Mouse (Mus musculus): ENCODE data around the gene Celf5. TPM values are rescaled to one million over a fixed set of nuclear protein-coding genes. Genes with fewer than 3 reads are reported as not detected.

The Celf5 gene
- polyA plus RNA-seq, 1 experiment from 2014 or later: 0.30 TPM

DNA sequence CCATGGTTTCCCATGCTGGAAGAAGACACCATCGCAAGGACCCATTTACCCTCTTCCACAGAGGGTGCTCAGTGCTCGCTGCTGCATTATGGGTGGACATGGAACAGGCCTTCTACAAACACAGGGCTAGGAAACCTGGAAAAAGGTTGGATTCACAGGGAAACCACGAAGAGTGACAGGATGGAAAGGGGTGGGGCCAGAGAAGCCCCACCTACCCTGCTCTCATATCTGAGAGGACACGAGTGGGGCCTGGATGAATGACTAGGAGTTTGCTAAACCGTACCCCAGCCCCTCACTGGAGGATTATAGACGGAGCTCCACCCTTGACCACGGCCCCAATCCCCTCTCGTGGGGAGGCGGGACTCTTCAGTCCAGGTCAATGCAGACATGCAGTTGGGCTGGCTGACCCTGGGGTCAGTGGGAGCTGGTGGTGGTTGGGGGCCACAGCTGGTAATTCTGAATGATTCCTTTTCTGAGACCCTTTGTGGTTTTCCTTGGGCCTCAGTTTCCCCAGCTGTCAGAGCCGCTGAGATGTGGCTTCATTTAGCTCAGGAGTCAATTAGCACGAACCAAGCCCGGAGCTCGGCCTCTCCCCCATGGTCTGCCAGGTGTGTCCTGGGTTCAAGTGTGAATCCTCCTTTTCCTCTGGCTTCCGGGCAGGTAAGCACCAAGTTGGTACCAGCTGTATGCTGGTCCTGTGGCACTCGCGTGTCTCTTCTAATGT is 69.8 kb downstream of the Celf5 start:
- Histone ChIP-seq H3K4me1 (replicated peaks; ENCODE audit: insufficient read depth, low read length) (peaks cover 71% of the 10 kb centered on the region), H3K27ac (peak overlapping the region; percentile 75), H3K27me3 (ENCODE audit: insufficient read depth, low read length) (no peaks in the 10 kb centered on the region), H3K9ac (ENCODE audit: low read depth, low read length) (peak overlapping the region; percentile 18), H3K4me2 (ENCODE audit: low read length) (no peak overlapping the region), H3K36me3 (ENCODE audit: insufficient read depth, low read length) (peaks cover 4% of the 10 kb centered on the region; the same call in 1 of the 2 replicates), H3K4me3 (replicated peaks; ENCODE audit: low read depth, low read length) (no peak overlapping the region), H3K9me3 (replicated peaks; ENCODE audit: low read length) (no peaks in the 10 kb centered on the region)
- WGBS: 80% methylated on average over 16 of the region's 16 CpGs
- no peak for ATAC-seq (replicated peaks; ENCODE audit: low FRiP score, low read depth)
- DNase-seq (ENCODE audit: low spot score): no peak
- no peak for TF ChIP-seq CTCF (IDR thresholded peaks at IDR 0.05; ENCODE audit: low read depth)

- ATAC-seq (replicated peaks; ENCODE audit: low FRiP score, low read depth) (no peak; the same call in 1 of the 2 replicates), DNase-seq (ENCODE audit: low spot score) (peak; percentile 61)
- peaks cover 62% of the 10 kb centered on the region for H3K4me1 ChIP-seq (replicated peaks; ENCODE audit: insufficient read depth, low read length)
- peaks cover 9% of the 10 kb centered on the region for H3K36me3 ChIP-seq (ENCODE audit: insufficient read depth, low read length)
- no peak overlapping the region for H3K4me3 ChIP-seq (replicated peaks; ENCODE audit: low read depth, low read length)
- H3K4me2 ChIP-seq (ENCODE audit: low read length): no peak overlapping the region
- H3K9me3 ChIP-seq (replicated peaks; ENCODE audit: low read length): no peaks in the 10 kb centered on the region
- no peak for TF ChIP-seq CTCF (IDR thresholded peaks at IDR 0.05; ENCODE audit: low read depth)
- H3K27me3 ChIP-seq (ENCODE audit: insufficient read depth, low read length): no peaks in the 10 kb centered on the region
- 47% methylated on average over 18 of the region's 18 CpGs for WGBS
- H3K27ac ChIP-seq: peak overlapping the region; percentile 75
- H3K9ac ChIP-seq (ENCODE audit: low read depth, low read length): peak overlapping the region; percentile 18
These were observed 70.8 kb downstream of the Celf5 start for GRCm38 (mm10) chr10:81411471-81412400.

DNA sequence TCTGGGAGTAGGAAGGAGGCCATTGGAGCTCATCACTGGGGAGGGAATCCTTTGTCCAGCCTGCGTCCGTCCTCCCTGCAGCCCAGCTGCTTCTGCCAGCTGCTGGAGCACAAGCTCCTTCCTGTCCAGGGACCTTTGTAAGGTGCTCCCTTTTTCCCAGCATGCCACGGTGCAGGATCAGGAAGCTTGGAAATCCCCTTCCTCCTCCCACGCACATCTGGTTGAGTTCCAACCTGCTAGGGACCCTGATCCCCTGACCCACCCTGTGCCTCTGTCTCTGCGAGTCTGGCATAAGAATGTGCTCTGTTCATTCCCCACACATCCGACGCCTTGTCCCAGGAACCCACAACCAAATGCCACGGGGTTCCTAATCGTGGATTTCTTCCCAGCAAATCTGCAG is 71.5 kb downstream of the Celf5 start:
- WGBS: 49% methylated on average over 9 of the region's 9 CpGs
- H3K27ac ChIP-seq: peak overlapping the region; percentile 75
- TF ChIP-seq CTCF (IDR thresholded peaks at IDR 0.05; ENCODE audit: low read depth): no peak
- H3K4me2 ChIP-seq (ENCODE audit: low read length): no peak overlapping the region
- no peak for ATAC-seq (replicated peaks; ENCODE audit: low FRiP score, low read depth)
- H3K4me3 ChIP-seq (replicated peaks; ENCODE audit: low read depth, low read length): no peak overlapping the region
- DNase-seq (ENCODE audit: low spot score): peak; percentile 56
- peaks cover 16% of the 10 kb centered on the region for H3K36me3 ChIP-seq (ENCODE audit: insufficient read depth, low read length)
- no peaks in the 10 kb centered on the region for H3K9me3 ChIP-seq (replicated peaks; ENCODE audit: low read length)
- H3K4me1 ChIP-seq (replicated peaks; ENCODE audit: insufficient read depth, low read length): peaks cover 59% of the 10 kb centered on the region
- no peaks in the 10 kb centered on the region for H3K27me3 ChIP-seq (ENCODE audit: insufficient read depth, low read length)
- no peak overlapping the region for H3K9ac ChIP-seq (ENCODE audit: low read depth, low read length)

DNA sequence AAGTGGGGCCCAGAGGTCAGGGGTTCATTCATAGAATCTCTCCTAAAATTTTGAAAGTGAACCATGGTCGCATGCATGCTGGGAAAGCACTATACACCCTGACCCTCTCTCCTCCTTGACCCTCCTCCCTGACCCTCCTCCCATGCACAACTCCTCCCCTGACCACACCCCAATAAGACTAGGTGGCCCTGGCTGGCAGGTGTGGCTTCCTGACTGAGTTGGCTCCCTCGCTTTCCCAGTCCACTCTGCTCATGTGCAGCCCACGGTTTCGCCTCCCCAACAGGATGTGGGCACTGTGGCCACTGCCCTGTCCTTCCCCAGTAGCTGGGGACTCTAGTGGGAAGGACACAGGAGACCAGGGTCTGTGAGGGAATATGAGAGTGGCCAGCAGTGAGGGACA is 72.2 kb downstream of the Celf5 start:
- H3K9ac ChIP-seq (ENCODE audit: low read depth, low read length): no peak overlapping the region
- H3K9me3 ChIP-seq (replicated peaks; ENCODE audit: low read length): no peaks in the 10 kb centered on the region
- WGBS: 51% methylated on average over 4 of the region's 4 CpGs
- TF ChIP-seq CTCF (IDR thresholded peaks at IDR 0.05; ENCODE audit: low read depth): no peak
- DNase-seq (ENCODE audit: low spot score) (no peak), ATAC-seq (replicated peaks; ENCODE audit: low FRiP score, low read depth) (no peak)
- peaks cover 59% of the 10 kb centered on the region for H3K4me1 ChIP-seq (replicated peaks; ENCODE audit: insufficient read depth, low read length)
- no peak overlapping the region for H3K4me3 ChIP-seq (replicated peaks; ENCODE audit: low read depth, low read length)
- H3K4me2 ChIP-seq (ENCODE audit: low read length): no peak overlapping the region
- no peaks in the 10 kb centered on the region for H3K27me3 ChIP-seq (ENCODE audit: insufficient read depth, low read length)
- H3K36me3 ChIP-seq (ENCODE audit: insufficient read depth, low read length): peaks cover 22% of the 10 kb centered on the region
- H3K27ac ChIP-seq: peak overlapping the region; percentile 75

- Histone ChIP-seq H3K9ac (ENCODE audit: low read depth, low read length) (no peak overlapping the region), H3K27me3 (ENCODE audit: insufficient read depth, low read length) (no peaks in the 10 kb centered on the region), H3K4me3 (replicated peaks; ENCODE audit: low read depth, low read length) (no peak overlapping the region), H3K36me3 (ENCODE audit: insufficient read depth, low read length) (peaks cover 27% of the 10 kb centered on the region), H3K4me2 (ENCODE audit: low read length) (peak overlapping the region; percentile 7; the same call in 1 of the 2 replicates), H3K9me3 (replicated peaks; ENCODE audit: low read length) (no peaks in the 10 kb centered on the region), H3K4me1 (replicated peaks; ENCODE audit: insufficient read depth, low read length) (peaks cover 49% of the 10 kb centered on the region), H3K27ac (peak overlapping the region; percentile 69)
- DNase-seq (ENCODE audit: low spot score) (no peak), ATAC-seq (replicated peaks; ENCODE audit: low FRiP score, low read depth) (no peak)
- WGBS: 26% methylated on average over 8 of the region's 8 CpGs
- no peak for TF ChIP-seq CTCF (IDR thresholded peaks at IDR 0.05; ENCODE audit: low read depth)
These were observed 73.2 kb downstream of the Celf5 start for GRCm38 (mm10) chr10:81409330-81409729.

Small RNA genes lying within 50 kb of the gene (microRNA-seq; reads per million reads assigned to microRNA genes)
- gene Gm25595 (not detected), gene Mir1191b (2.0 reads per million, percentile 1 among the genes with 10 or more reads in this experiment)

Other genes with a start within 250 kb of the Celf5 start
- 3.1 and 4.6 TPM in 2 replicates for gene Zfr2, start 249.6 kb downstream of the Celf5 start, polyA plus RNA-seq (2015; fragmentation: Nextera tagmentation; extraction: Ambion mirVana)
- 3.9 and 5.5 TPM in 2 replicates for gene Matk, start 229.8 kb downstream of the Celf5 start, polyA plus RNA-seq (2015; fragmentation: Nextera tagmentation; extraction: Ambion mirVana)
- 259 and 283 TPM in 2 replicates for gene Mrpl54, start 215.8 kb downstream of the Celf5 start, polyA plus RNA-seq (2015; fragmentation: Nextera tagmentation; extraction: Ambion mirVana)
- 55.7 and 60.5 TPM in 2 replicates for gene Apba3, start 215.7 kb downstream of the Celf5 start, polyA plus RNA-seq (2015; fragmentation: Nextera tagmentation; extraction: Ambion mirVana)
- gene Tjp3, start 191.1 kb downstream of the Celf5 start, polyA plus RNA-seq (2015; fragmentation: Nextera tagmentation; extraction: Ambion mirVana): 19.0 and 19.1 TPM in 2 replicates
- 37.8 and 39.3 TPM in 2 replicates for gene Pip5k1c, start 189.7 kb downstream of the Celf5 start, polyA plus RNA-seq (2015; fragmentation: Nextera tagmentation; extraction: Ambion mirVana)
- gene Cactin, start 161.6 kb downstream of the Celf5 start, polyA plus RNA-seq (2015; fragmentation: Nextera tagmentation; extraction: Ambion mirVana): 24.5 and 26.4 TPM in 2 replicates
- gene Tbxa2r, start 154.0 kb downstream of the Celf5 start, polyA plus RNA-seq (2015; fragmentation: Nextera tagmentation; extraction: Ambion mirVana): 16.1 and 17.5 TPM in 2 replicates
- gene Gipc3, start 139.4 kb downstream of the Celf5 start, polyA plus RNA-seq (2015; fragmentation: Nextera tagmentation; extraction: Ambion mirVana): 0.07 and 0.13 TPM in 2 replicates
- 92.4 and 99.0 TPM in 2 replicates for gene Hmg20b, start 132.2 kb downstream of the Celf5 start, polyA plus RNA-seq (2015; fragmentation: Nextera tagmentation; extraction: Ambion mirVana)
- 11.3 and 11.6 TPM in 2 replicates for gene Mfsd12, start 125.2 kb downstream of the Celf5 start, polyA plus RNA-seq (2015; fragmentation: Nextera tagmentation; extraction: Ambion mirVana)
- gene 4930404N11Rik, start 116.9 kb downstream of the Celf5 start, polyA plus RNA-seq (2015; fragmentation: Nextera tagmentation; extraction: Ambion mirVana): 0.45 and 0.59 TPM in 2 replicates
- gene Fzr1, start 104.2 kb downstream of the Celf5 start, polyA plus RNA-seq (2015; fragmentation: Nextera tagmentation; extraction: Ambion mirVana): 67.5 and 70.6 TPM in 2 replicates
- 74.3 and 80.6 TPM in 2 replicates for gene Dohh, start 98.3 kb downstream of the Celf5 start, polyA plus RNA-seq (2015; fragmentation: Nextera tagmentation; extraction: Ambion mirVana)
- gene Gm48551, start 98.2 kb downstream of the Celf5 start, polyA plus RNA-seq (2015; fragmentation: Nextera tagmentation; extraction: Ambion mirVana): 1.9 and 2.1 TPM in 2 replicates
- 0.82 and 1.9 TPM in 2 replicates for gene Gm48552, start 93.7 kb downstream of the Celf5 start, polyA plus RNA-seq (2015; fragmentation: Nextera tagmentation; extraction: Ambion mirVana)
- gene Smim24, start 89.7 kb downstream of the Celf5 start, polyA plus RNA-seq (2015; fragmentation: Nextera tagmentation; extraction: Ambion mirVana): 62.4 and 68.6 TPM in 2 replicates
- 62.3 and 72.5 TPM in 2 replicates for gene Nfic, start 27.1 kb downstream of the Celf5 start, polyA plus RNA-seq (2015; fragmentation: Nextera tagmentation; extraction: Ambion mirVana)
- 56.1 and 63.3 TPM in 2 replicates for gene Ncln, start 13.7 kb upstream of the Celf5 start, polyA plus RNA-seq (2015; fragmentation: Nextera tagmentation; extraction: Ambion mirVana)
- 1.7 and 1.8 TPM in 2 replicates for gene S1pr4, start 17.4 kb upstream of the Celf5 start, polyA plus RNA-seq (2015; fragmentation: Nextera tagmentation; extraction: Ambion mirVana)
- 0.80 and 0.92 TPM in 2 replicates for gene Gna15, start 41.5 kb upstream of the Celf5 start, polyA plus RNA-seq (2015; fragmentation: Nextera tagmentation; extraction: Ambion mirVana)
- 69.5 and 72.3 TPM in 2 replicates for gene Gna11, start 62.5 kb upstream of the Celf5 start, polyA plus RNA-seq (2015; fragmentation: Nextera tagmentation; extraction: Ambion mirVana)
- 566 and 582 TPM in 2 replicates for gene Aes, start 76.8 kb upstream of the Celf5 start, polyA plus RNA-seq (2015; fragmentation: Nextera tagmentation; extraction: Ambion mirVana)
- 29.2 and 30.8 TPM in 2 replicates for gene Tle2, start 91.9 kb upstream of the Celf5 start, polyA plus RNA-seq (2015; fragmentation: Nextera tagmentation; extraction: Ambion mirVana)
- gene Tle6, start 118.4 kb upstream of the Celf5 start, polyA plus RNA-seq (2015; fragmentation: Nextera tagmentation; extraction: Ambion mirVana): 7.3 and 9.4 TPM in 2 replicates
- gene BC025920, start 123.6 kb upstream of the Celf5 start, polyA plus RNA-seq (2015; fragmentation: Nextera tagmentation; extraction: Ambion mirVana): 0.33 and 0.37 TPM in 2 replicates
- 27.0 and 27.5 TPM in 2 replicates for gene Sirt6, start 145.1 kb upstream of the Celf5 start, polyA plus RNA-seq (2015; fragmentation: Nextera tagmentation; extraction: Ambion mirVana)
- 10.2 and 10.7 TPM in 2 replicates for gene Ankrd24, start 145.8 kb upstream of the Celf5 start, polyA plus RNA-seq (2015; fragmentation: Nextera tagmentation; extraction: Ambion mirVana)
- gene Gm10778, start 166.3 kb upstream of the Celf5 start, polyA plus RNA-seq (2015; fragmentation: Nextera tagmentation; extraction: Ambion mirVana): 4.0 TPM in 2 replicates
- 12.5 and 17.2 TPM in 2 replicates for gene Zfp433, start 222.1 kb upstream of the Celf5 start, polyA plus RNA-seq (2015; fragmentation: Nextera tagmentation; extraction: Ambion mirVana)